Mouse (Mus musculus) stomach, postnatal 0 days (tissue): Measurements from ENCODE around the gene Zbtb20. TPM values are rescaled to one million over a fixed set of nuclear protein-coding genes. Genes with fewer than 3 reads are reported as not detected.

Source experiments
- ATAC-seq: fragments of 200-750 bp; cut with Nextera tagmentation; 2 replicates; pipeline ENCODE4 v1.8.0; 2017; ENCODE audit not compliant: low FRiP score, low TSS enrichment
- DNase-seq: peaks from one replicate; pipeline ENCODE4 v3.0.0-alpha.2; 2016; ENCODE audit warnings: low spot score
- H3K27ac ChIP-seq: fragments of 300-500 bp; sonication (generic); replicated peaks from 2 replicates; pipeline ENCODE4 v1.5.1; 2014; ENCODE audit warnings: mild to moderate bottlenecking, control low read depth
- H3K27me3 ChIP-seq: fragments of 300-500 bp; sonication (generic); 2 replicates; pipeline ENCODE4 v1.6.1; 2014; ENCODE audit warnings: low read length; ENCODE audit not compliant: control insufficient read depth, insufficient read depth
- H3K36me3 ChIP-seq: fragments of 300-500 bp; sonication (generic); 2 replicates; pipeline ENCODE4 v1.6.1; 2014; ENCODE audit warnings: low read length, mixed read lengths; ENCODE audit not compliant: control insufficient read depth, insufficient read depth
- H3K4me1 ChIP-seq: fragments of 300-500 bp; sonication (generic); replicated peaks from 2 replicates; pipeline ENCODE4 v1.6.1; 2014; ENCODE audit warnings: antibody characterized with exemption; ENCODE audit not compliant: control insufficient read depth, insufficient read depth
- H3K4me2 ChIP-seq: fragments of 300-500 bp; sonication (generic); replicated peaks from 2 replicates; pipeline ENCODE4 v1.6.1; 2014; ENCODE audit warnings: low read depth, mild to moderate bottlenecking, control low read depth, moderate library complexity
- H3K4me3 ChIP-seq: fragments of 300-500 bp; sonication (generic); 2 replicates; pipeline ENCODE4 v1.5.1; 2014; ENCODE audit warnings: low read depth, low read length, control low read depth
- H3K9ac ChIP-seq: fragments of 300-500 bp; sonication (generic); 2 replicates; pipeline ENCODE4 v1.6.1; 2014; ENCODE audit warnings: mild to moderate bottlenecking, low read length, control low read depth, mixed read lengths
- H3K9me3 ChIP-seq: fragments of 300-500 bp; sonication (generic); 2 replicates; pipeline ENCODE4 v1.6.1; 2016; ENCODE audit warnings: low read length; ENCODE audit not compliant: control insufficient read depth
- CTCF ChIP-seq: IDR thresholded peaks from 2 replicates; pipeline ENCODE4 v1.5.1; 2016; ENCODE audit warnings: antibody characterized with exemption, low read depth, mild to moderate bottlenecking, moderate library complexity
- EP300 ChIP-seq: optimal IDR thresholded peaks from 2 replicates; pipeline ENCODE3; 2016; ENCODE audit warnings: antibody characterized with exemption
- WGBS: fragments of 180-500 bp; shearing (Covaris S2); extraction: QIAGEN DNeasy Blood & Tissue Kit; methylation state at CpG from one replicate; pipeline ENCODE4 v1.1.7; 2014; 5-methylcytosine and 5-hydroxymethylcytosine counted together
- polyA plus RNA-seq: library from polyadenylated mRNA; unstranded; fragments of >200 nt; fragmentation: Nextera tagmentation; extraction: Ambion mirVana; gene quantifications from 2 replicates; pipeline ENCODE4 v1.2.1, GENCODE M21; 2015

The Zbtb20 gene
- polyA plus RNA-seq, 1 experiment from 2014 or later = 15.7 TPM

DNA sequence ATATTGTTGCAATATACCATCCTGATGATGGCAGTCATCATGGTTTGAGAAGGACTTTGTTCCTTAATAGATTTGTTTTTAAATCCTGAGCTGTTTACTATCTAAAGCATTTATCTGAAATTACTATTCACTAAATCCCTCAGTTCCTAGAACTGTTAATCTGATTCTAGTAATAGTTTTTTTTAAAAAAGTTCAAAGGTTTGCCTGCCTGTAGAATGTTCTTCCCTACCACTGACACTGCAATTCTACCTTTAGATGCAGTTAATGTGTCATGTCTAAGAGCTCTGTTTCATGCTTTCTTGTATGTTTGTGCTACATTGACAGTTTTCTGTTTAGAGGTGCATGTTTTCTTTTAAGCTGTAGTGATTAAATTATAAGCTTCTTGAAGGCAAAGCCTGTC is 358.6 kb downstream of the Zbtb20 start:
- no peak for DNase-seq
- Histone ChIP-seq H3K4me3 (no peak overlapping the region), H3K27me3 (no peaks in the 10 kb centered on the region), H3K9me3 (no peaks in the 10 kb centered on the region), H3K4me2 (no peak overlapping the region), H3K36me3 (no peaks in the 10 kb centered on the region), H3K9ac (no peak overlapping the region), H3K4me1 (0 out of 2 replicates have a peak, but pooled peaks cover 3% of the 10 kb centered on the region), H3K27ac (no peak overlapping the region)
- no peak for ATAC-seq
- TF ChIP-seq CTCF = no peak
- TF ChIP-seq EP300 = no peak

- Histone ChIP-seq H3K27me3 (no peaks in the 10 kb centered on the region), H3K36me3 (no peaks in the 10 kb centered on the region), H3K4me2 (peak overlapping the region; percentile 35), H3K9ac (peak overlapping the region; percentile 18; the same call in 1 of the 2 replicates), H3K4me3 (no peak overlapping the region), H3K9me3 (no peaks in the 10 kb centered on the region), H3K27ac (no peak overlapping the region), H3K4me1 (0 out of 2 replicates have a peak, but pooled peaks cover 3% of the 10 kb centered on the region)
- no peak for TF ChIP-seq CTCF
- TF ChIP-seq EP300 = no peak
- no peak for ATAC-seq
- 45% methylated on average over 7 of the region's 7 CpGs for WGBS
- peak; percentile 14 for DNase-seq
These were observed 359.6 kb downstream of the Zbtb20 start for GRCm38 (mm10) chr16:43235317-43235716.

GRCm38 (mm10) chr16:43235721-43236159 is 360.1 kb downstream of the Zbtb20 start:
- ATAC-seq (no peak), DNase-seq (no peak)
- Histone ChIP-seq H3K36me3 (no peaks in the 10 kb centered on the region), H3K27ac (no peak overlapping the region), H3K9ac (peak overlapping the region; percentile 18; the same call in 1 of the 2 replicates), H3K4me2 (peak overlapping the region; percentile 35), H3K9me3 (no peaks in the 10 kb centered on the region), H3K27me3 (no peaks in the 10 kb centered on the region), H3K4me1 (0 out of 2 replicates have a peak, but pooled peaks cover 3% of the 10 kb centered on the region), H3K4me3 (0 out of 2 replicates have a peak overlapping the region, but pooled peaks have one; percentile 10)
- 38% methylated on average over 8 of the region's 8 CpGs for WGBS
- no peak for TF ChIP-seq EP300
- no peak for TF ChIP-seq CTCF

DNA sequence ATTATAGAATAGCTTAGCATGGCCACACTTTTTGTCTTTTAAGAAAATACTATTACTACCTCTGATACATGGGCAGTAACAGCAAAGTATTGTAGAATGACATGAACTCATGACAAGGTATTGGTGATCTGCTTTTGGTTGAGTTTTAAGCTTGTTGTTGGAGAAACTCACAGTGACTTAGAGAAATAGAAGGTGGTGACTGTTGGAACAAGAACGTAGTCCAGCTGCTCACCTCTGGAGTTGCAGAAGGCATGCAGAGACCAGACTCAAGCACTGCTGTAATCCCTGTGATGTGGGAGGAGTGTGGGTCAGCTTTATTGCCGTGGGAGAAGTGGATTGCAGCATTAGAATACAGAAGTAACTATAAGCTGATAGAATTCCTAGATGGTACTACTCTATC is 361.9 kb downstream of the Zbtb20 start:
- Histone ChIP-seq H3K4me1 (0 out of 2 replicates have a peak, but pooled peaks cover 3% of the 10 kb centered on the region), H3K4me3 (no peak overlapping the region), H3K9ac (no peak overlapping the region), H3K9me3 (no peaks in the 10 kb centered on the region), H3K27ac (no peak overlapping the region), H3K4me2 (no peak overlapping the region), H3K27me3 (no peaks in the 10 kb centered on the region), H3K36me3 (no peaks in the 10 kb centered on the region)
- 64% methylated on average over 2 of the region's 2 CpGs for WGBS
- DNase-seq (no peak), ATAC-seq (no peak)
- no peak for TF ChIP-seq CTCF
- TF ChIP-seq EP300 = no peak

DNA sequence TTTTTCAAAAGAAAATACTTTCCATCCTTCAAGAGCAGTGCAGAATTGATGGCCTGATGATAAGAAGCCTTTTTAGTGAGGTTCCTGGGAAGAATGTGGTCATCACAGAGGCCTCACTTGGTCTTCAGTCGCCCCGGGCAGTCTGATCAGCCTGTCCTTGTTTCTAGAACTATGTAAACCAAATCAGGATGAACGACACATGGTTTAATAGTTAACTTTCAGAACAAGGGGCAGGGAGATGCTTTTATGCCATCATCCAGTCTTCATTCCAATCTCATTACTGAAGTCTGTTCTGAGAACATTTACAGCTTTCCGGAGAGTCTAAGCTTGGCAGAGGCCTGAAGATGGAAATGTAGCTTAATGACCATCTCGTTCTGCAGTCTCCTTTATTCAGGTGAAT is 371.3 kb downstream of the Zbtb20 start:
- Histone ChIP-seq H3K9ac (no peak overlapping the region), H3K4me3 (no peak overlapping the region), H3K27me3 (no peaks in the 10 kb centered on the region), H3K4me1 (no peaks in the 10 kb centered on the region), H3K36me3 (no peaks in the 10 kb centered on the region), H3K4me2 (no peak overlapping the region), H3K27ac (no peak overlapping the region), H3K9me3 (no peaks in the 10 kb centered on the region)
- no peak for TF ChIP-seq CTCF
- TF ChIP-seq EP300 = no peak
- no peak for ATAC-seq
- 53% methylated on average over 5 of the region's 5 CpGs for WGBS
- DNase-seq = no peak

GRCm38 (mm10) chr16:43253077-43253476 is 377.4 kb downstream of the Zbtb20 start:
- TF ChIP-seq CTCF (no peak), EP300 (no peak)
- Histone ChIP-seq H3K9me3 (no peaks in the 10 kb centered on the region), H3K4me3 (no peak overlapping the region), H3K27me3 (no peaks in the 10 kb centered on the region), H3K9ac (no peak overlapping the region), H3K4me1 (no peaks in the 10 kb centered on the region), H3K36me3 (no peaks in the 10 kb centered on the region), H3K4me2 (no peak overlapping the region), H3K27ac (no peak overlapping the region)
- DNase-seq = no peak
- WGBS = 25% methylated on average over 2 of the region's 2 CpGs
- ATAC-seq = no peak
